Mouse (Mus musculus) hindbrain, embryonic 10.5 days (tissue): ENCODE data around the gene Ppp6r3. TPM values are rescaled to one million over a fixed set of nuclear protein-coding genes. Genes with fewer than 3 reads are reported as not detected.
"Not testable (repeated sequence)": the region's sequence is repeated elsewhere in the genome, so short reads cannot be mapped to it uniquely, and the experiment has no call there.

Experiments
- DNase-seq: peaks from one replicate; pipeline ENCODE4 v3.0.0-alpha.2; 2017; ENCODE audit warnings: low spot score
- H3K27ac ChIP-seq: fragments of 300-500 bp; sonication (generic); 2 replicates; pipeline ENCODE4 v1.5.1; 2016; ENCODE audit warnings: mild to moderate bottlenecking, moderate library complexity
- H3K27me3 ChIP-seq: fragments of 300-500 bp; sonication (generic); 2 replicates; pipeline ENCODE4 v1.6.1; 2016; ENCODE audit warnings: mild to moderate bottlenecking; ENCODE audit not compliant: poor library complexity, insufficient read depth, severe bottlenecking
- H3K36me3 ChIP-seq: fragments of 300-500 bp; sonication (generic); 2 replicates; pipeline ENCODE4 v1.6.1; 2016; ENCODE audit warnings: mild to moderate bottlenecking, moderate library complexity
- H3K4me1 ChIP-seq: fragments of 300-500 bp; sonication (generic); replicated peaks from 2 replicates; pipeline ENCODE4 v1.6.1; 2016; ENCODE audit warnings: mild to moderate bottlenecking
- H3K4me3 ChIP-seq: fragments of 300-500 bp; sonication (generic); 2 replicates; pipeline ENCODE4 v1.5.1; 2016; ENCODE audit warnings: mild to moderate bottlenecking, moderate library complexity
- H3K9me3 ChIP-seq: fragments of 300-500 bp; sonication (generic); 2 replicates; pipeline ENCODE4 v1.6.1; 2016; ENCODE audit warnings: mild to moderate bottlenecking, moderate library complexity
- WGBS: fragments of 180-500 bp; shearing (Covaris S2); methylation state at CpG from one replicate; pipeline ENCODE4 v1.1.7; 2016; 5-methylcytosine and 5-hydroxymethylcytosine counted together
- polyA plus RNA-seq: library from polyadenylated mRNA; unstranded; fragments of >200 nt; fragmentation: Nextera tagmentation; extraction: Ambion mirVana; gene quantifications from 2 replicates; pipeline ENCODE4 v1.2.1, GENCODE M21; 2016

The Ppp6r3 gene
- polyA plus RNA-seq, 1 experiment from 2014 or later, result 64.9 TPM

- 87% methylated on average over 3 of the region's 3 CpGs for WGBS
- Histone ChIP-seq H3K27ac (no peak overlapping the region), H3K4me1 (no peaks in the 10 kb centered on the region), H3K9me3 (no peaks in the 10 kb centered on the region), H3K36me3 (peaks cover 50% of the 10 kb centered on the region), H3K4me3 (no peak overlapping the region), H3K27me3 (no peaks in the 10 kb centered on the region)
- no peak for DNase-seq
Observed at GRCm38 (mm10) chr19:3534945-3535344, 40.6 kb downstream of the Ppp6r3 start.

- not testable (repeated sequence) for H3K9me3 ChIP-seq, H3K4me3 ChIP-seq, H3K27ac ChIP-seq, H3K4me1 ChIP-seq, DNase-seq, H3K27me3 ChIP-seq
- WGBS, result 89% methylated on average over 12 of the region's 12 CpGs
- peaks cover 36% of the 10 kb centered on the region for H3K36me3 ChIP-seq
Observed at GRCm38 (mm10) chr19:3533266-3533966, 42.1 kb downstream of the Ppp6r3 start.

GRCm38 (mm10) chr19:3532717-3533260 is 42.8 kb downstream of the Ppp6r3 start:
- no peak overlapping the region for H3K27ac ChIP-seq
- 94% methylated on average over 14 of the region's 14 CpGs for WGBS
- DNase-seq, result no peak
- peaks cover 30% of the 10 kb centered on the region for H3K36me3 ChIP-seq
- H3K4me1 ChIP-seq, result no peaks in the 10 kb centered on the region
- H3K9me3 ChIP-seq, result no peaks in the 10 kb centered on the region
- H3K4me3 ChIP-seq, result no peak overlapping the region
- no peaks in the 10 kb centered on the region for H3K27me3 ChIP-seq

- DNase-seq, result no peak
- Histone ChIP-seq H3K4me1 (no peaks in the 10 kb centered on the region), H3K27ac (no peak overlapping the region), H3K36me3 (peaks cover 41% of the 10 kb centered on the region), H3K27me3 (no peaks in the 10 kb centered on the region), H3K9me3 (no peaks in the 10 kb centered on the region), H3K4me3 (no peak overlapping the region)
- 91% methylated on average over 3 of the region's 3 CpGs for WGBS
Observed at GRCm38 (mm10) chr19:3529781-3530180, 45.8 kb downstream of the Ppp6r3 start.

- H3K9me3 ChIP-seq, result no peaks in the 10 kb centered on the region
- H3K4me1 ChIP-seq, result no peaks in the 10 kb centered on the region
- H3K27me3 ChIP-seq, result no peaks in the 10 kb centered on the region
- no peak overlapping the region for H3K4me3 ChIP-seq
- no peak for DNase-seq
- no peak overlapping the region for H3K27ac ChIP-seq
- peaks cover 41% of the 10 kb centered on the region for H3K36me3 ChIP-seq
- 91% methylated on average over 4 of the region's 4 CpGs for WGBS
Observed at GRCm38 (mm10) chr19:3528646-3529045, 46.9 kb downstream of the Ppp6r3 start.

- 95% methylated on average over 4 of the region's 4 CpGs for whole genome bisulfite sequencing
- H3K4me3 ChIP-seq, result no peak overlapping the region
Observed at GRCm38 (mm10) chr19:3527531-3527930, 48.0 kb downstream of the Ppp6r3 start.

GRCm38 (mm10) chr19:3519471-3520169 is 55.9 kb downstream of the Ppp6r3 start:
- Histone ChIP-seq H3K27me3 (no peaks in the 10 kb centered on the region), H3K9me3 (no peaks in the 10 kb centered on the region), H3K36me3 (peaks cover 95% of the 10 kb centered on the region), H3K27ac (no peak overlapping the region), H3K4me1 (no peaks in the 10 kb centered on the region), H3K4me3 (no peak overlapping the region)
- WGBS, result 93% methylated on average over 4 of the region's 4 CpGs
- no peak for DNase-seq

More at GRCm38 (mm10) chr19:3527531-3527930, 48.0 kb downstream of the Ppp6r3 start:
- Histone ChIP-seq H3K36me3 (peaks cover 43% of the 10 kb centered on the region), H3K4me1 (no peaks in the 10 kb centered on the region), H3K9me3 (no peaks in the 10 kb centered on the region), H3K27ac (no peak overlapping the region), H3K27me3 (no peaks in the 10 kb centered on the region)
- DNase-seq, result no peak

GRCm38 (mm10) chr19:3497216-3497615 is 78.3 kb downstream of the Ppp6r3 start:
- Histone ChIP-seq H3K9me3 (no peaks in the 10 kb centered on the region), H3K4me3 (no peak overlapping the region), H3K27me3 (no peaks in the 10 kb centered on the region), H3K27ac (no peak overlapping the region), H3K4me1 (no peaks in the 10 kb centered on the region), H3K36me3 (peaks cover 100% of the 10 kb centered on the region)
- WGBS, result 93% methylated on average over 3 of the region's 3 CpGs
- no peak for DNase-seq

- H3K4me1 ChIP-seq, result no peaks in the 10 kb centered on the region
- DNase-seq, result no peak
- H3K9me3 ChIP-seq, result no peaks in the 10 kb centered on the region
- H3K4me3 ChIP-seq, result no peak overlapping the region
- no peaks in the 10 kb centered on the region for H3K27me3 ChIP-seq
- WGBS, result 96% methylated on average over 4 of the region's 4 CpGs
- H3K27ac ChIP-seq, result no peak overlapping the region
- peaks cover 99% of the 10 kb centered on the region for H3K36me3 ChIP-seq
Observed at GRCm38 (mm10) chr19:3489826-3490225, 85.7 kb downstream of the Ppp6r3 start.

- WGBS, result 95% methylated on average over 7 of the region's 7 CpGs
- Histone ChIP-seq H3K27me3 (no peaks in the 10 kb centered on the region), H3K27ac (no peak overlapping the region), H3K4me1 (no peaks in the 10 kb centered on the region), H3K4me3 (no peak overlapping the region), H3K9me3 (no peaks in the 10 kb centered on the region), H3K36me3 (peaks cover 97% of the 10 kb centered on the region)
- DNase-seq, result no peak
Observed at GRCm38 (mm10) chr19:3482831-3483230, 92.7 kb downstream of the Ppp6r3 start.

GRCm38 (mm10) chr19:3480101-3480500 is 95.4 kb downstream of the Ppp6r3 start:
- WGBS, result 95% methylated on average over 8 of the region's 8 CpGs
- H3K36me3 ChIP-seq, result peaks cover 97% of the 10 kb centered on the region
- no peak for DNase-seq

GRCm38 (mm10) chr19:3476996-3477395 is 98.6 kb downstream of the Ppp6r3 start:
- no peaks in the 10 kb centered on the region for H3K4me1 ChIP-seq
- no peak overlapping the region for H3K4me3 ChIP-seq
- H3K27me3 ChIP-seq, result no peaks in the 10 kb centered on the region
- WGBS, result 96% methylated on average over 3 of the region's 3 CpGs
- no peak for DNase-seq
- H3K9me3 ChIP-seq, result no peaks in the 10 kb centered on the region
- H3K36me3 ChIP-seq, result peaks cover 99% of the 10 kb centered on the region
- no peak overlapping the region for H3K27ac ChIP-seq

More at GRCm38 (mm10) chr19:3480101-3480500, 95.4 kb downstream of the Ppp6r3 start:
- no peaks in the 10 kb centered on the region for H3K4me1 ChIP-seq
- H3K27me3 ChIP-seq, result no peaks in the 10 kb centered on the region
- H3K9me3 ChIP-seq, result no peaks in the 10 kb centered on the region
- no peak overlapping the region for H3K27ac ChIP-seq
- no peak overlapping the region for H3K4me3 ChIP-seq

GRCm38 (mm10) chr19:3471218-3471617 is 104.3 kb downstream of the Ppp6r3 start:
- Histone ChIP-seq H3K4me1 (no peaks in the 10 kb centered on the region), H3K4me3 (no peak overlapping the region), H3K36me3 (peaks cover 100% of the 10 kb centered on the region), H3K27ac (no peak overlapping the region), H3K9me3 (no peaks in the 10 kb centered on the region), H3K27me3 (no peaks in the 10 kb centered on the region)
- no peak for DNase-seq
- 90% methylated on average over 2 of the region's 2 CpGs for WGBS
